Mouse (Mus musculus): ENCODE measurements around the gene Syt16.

- no peak for TF ChIP-seq CTCF (IDR thresholded peaks at IDR 0.05; ENCODE audit: borderline replicate concordance, insufficient read depth, low read length)
- TF ChIP-seq POLR2A (IDR thresholded peaks at IDR 0.05; ENCODE audit: low read depth, low read length) = no peak
Observed at GRCm38 (mm10) chr12:74089342-74090131, 92.1 kb downstream of the Syt16 start.

All from embryonic fibroblast, embryonic 13.5 days (primary cell).